Mouse (Mus musculus) small intestine, adult 2 months (tissue): ENCODE data around the gene Usp43.

Source experiments
- CTCF ChIP-seq: fragments of 200-500 bp; IDR thresholded peaks from 2 replicates; pipeline ENCODE4 v1.5.1; 2012; ENCODE audit warnings: low read depth, mild to moderate bottlenecking, control low read depth, inconsistent platforms, low read length, moderate library complexity, mixed read lengths; ENCODE audit not compliant: insufficient replicate concordance, insufficient read length; ENCODE audit errors: extremely low read depth
- POLR2A ChIP-seq: fragments of 200-500 bp; IDR thresholded peaks from 2 replicates; pipeline ENCODE4 v1.6.1; 2012; ENCODE audit warnings: low read depth, mild to moderate bottlenecking, control low read depth, inconsistent platforms, low read length, moderate library complexity

GRCm38 (mm10) chr11:67819604-67820003 is 102.3 kb downstream of the Usp43 start:
- TF ChIP-seq POLR2A (no peak), CTCF (no peak)
